Mouse (Mus musculus) G1E (cell line): ENCODE data around the gene Helz. TPM values are rescaled to one million over a fixed set of nuclear protein-coding genes. Genes with fewer than 3 reads are reported as not detected.

ENCODE experiments used
- ATAC-seq: 2 replicates; pipeline ENCODE4 v1.8.0; 2016; ENCODE audit warnings: mild to moderate bottlenecking; ENCODE audit not compliant: insufficient number of reproducible peaks, poor library complexity, low FRiP score, severe bottlenecking; ENCODE audit errors: extremely low read depth
- DNase-seq: peaks from one replicate; pipeline ENCODE4 v3.0.0; 2012; ENCODE audit warnings: low spot score
- H3K27me3 ChIP-seq: 2 replicates; pipeline ENCODE4 v1.6.1; 2012; ENCODE audit warnings: mild to moderate bottlenecking, low read length, inconsistent platforms; ENCODE audit not compliant: insufficient read depth
- H3K36me3 ChIP-seq: replicated peaks from 2 replicates; pipeline ENCODE3; 2012; ENCODE audit warnings: mild to moderate bottlenecking, inconsistent platforms
- H3K4me1 ChIP-seq: 2 replicates; pipeline ENCODE4 v1.6.1; 2012; ENCODE audit warnings: low read depth, low read length, inconsistent platforms, mixed read lengths; ENCODE audit not compliant: insufficient read depth
- H3K4me3 ChIP-seq: 2 replicates; pipeline ENCODE4 v1.5.1; 2012; ENCODE audit warnings: low read depth, mild to moderate bottlenecking, inconsistent platforms, low read length, moderate library complexity, mixed read lengths
- H3K9me3 ChIP-seq: replicated peaks from 2 replicates; pipeline ENCODE4 v1.6.1; 2012; ENCODE audit warnings: inconsistent platforms
- CTCF ChIP-seq: IDR thresholded peaks from 2 replicates; pipeline ENCODE4 v1.5.1; 2012; ENCODE audit warnings: low read depth, low read length, inconsistent platforms, mixed read lengths
- GATA1 ChIP-seq: IDR thresholded peaks from 2 replicates; pipeline ENCODE4 v1.6.1; 2012; ENCODE audit warnings: borderline replicate concordance, low read length, inconsistent platforms, mixed read lengths
- GATA2 ChIP-seq: IDR thresholded peaks from 2 replicates; pipeline ENCODE4 v1.6.1; 2012; ENCODE audit warnings: low read depth, low read length, inconsistent platforms, borderline replicate concordance
- POLR2AphosphoS5 ChIP-seq: IDR thresholded peaks from 2 replicates; pipeline ENCODE4 v1.6.1; 2012; ENCODE audit warnings: low read depth, low read length, inconsistent platforms; ENCODE audit not compliant: insufficient replicate concordance
- TAL1 ChIP-seq: conservative IDR thresholded peaks from 2 replicates; pipeline ENCODE4 v1.6.1; 2012; ENCODE audit warnings: low read depth, low read length, inconsistent platforms, mixed read lengths
- polyA plus RNA-seq: library from polyadenylated mRNA; stranded (reverse); fragments of >175 nt; gene quantifications from 2 replicates; pipeline ENCODE4 v1.2.3, GENCODE M21; 2012
- total RNA-seq, 2 experiments: library from RNA; stranded (forward) in 1 of 2; stranded (reverse) in 1 of 2; fragments of 200-1000 nt in 1 of 2; fragments of >200 nt in 1 of 2; fragmentation: Nextera tagmentation in 1 of 2; gene quantifications; 2 replicates each; pipeline ENCODE4 v1.2.3; 2014 to 2017

The Helz gene
- total and polyA plus RNA-seq, 3 experiments = 23.8 to 97.3 (median 63.5) TPM

- H3K27me3 ChIP-seq = no peaks in the 10 kb centered on the region
- no peak for DNase-seq
- TF ChIP-seq GATA1 (no peak), GATA2 (no peak), TAL1 (no peak), POLR2AphosphoS5 (no peak), CTCF (no peak)
These were observed 49.7 kb downstream of the Helz start for GRCm38 (mm10) chr11:107597381-107597780.

GRCm38 (mm10) chr11:107605694-107606093 is 58.0 kb downstream of the Helz start:
- ATAC-seq (no peak), DNase-seq (no peak)
- Histone ChIP-seq H3K4me1 (no peaks in the 10 kb centered on the region; the same call in 1 of the 2 replicates), H3K36me3 (peaks cover 88% of the 10 kb centered on the region), H3K9me3 (no peaks in the 10 kb centered on the region), H3K27me3 (no peaks in the 10 kb centered on the region), H3K4me3 (no peak overlapping the region)
- TF ChIP-seq GATA2 = no peak

More at GRCm38 (mm10) chr11:107597381-107597780, 49.7 kb downstream of the Helz start:
- no peaks in the 10 kb centered on the region for H3K4me1 ChIP-seq
- no peak overlapping the region for H3K4me3 ChIP-seq
- H3K9me3 ChIP-seq = no peaks in the 10 kb centered on the region
- no peak for ATAC-seq
- H3K36me3 ChIP-seq = peaks cover 82% of the 10 kb centered on the region

- Histone ChIP-seq H3K4me1 (no peaks in the 10 kb centered on the region), H3K36me3 (peaks cover 82% of the 10 kb centered on the region), H3K4me3 (no peak overlapping the region), H3K9me3 (no peaks in the 10 kb centered on the region), H3K27me3 (no peaks in the 10 kb centered on the region)
- ATAC-seq = no peak
- DNase-seq = no peak
- TF ChIP-seq GATA2 (no peak), TAL1 (no peak), CTCF (no peak), GATA1 (no peak), POLR2AphosphoS5 (no peak)
These were observed 66.2 kb downstream of the Helz start for GRCm38 (mm10) chr11:107613906-107614305.

DNA sequence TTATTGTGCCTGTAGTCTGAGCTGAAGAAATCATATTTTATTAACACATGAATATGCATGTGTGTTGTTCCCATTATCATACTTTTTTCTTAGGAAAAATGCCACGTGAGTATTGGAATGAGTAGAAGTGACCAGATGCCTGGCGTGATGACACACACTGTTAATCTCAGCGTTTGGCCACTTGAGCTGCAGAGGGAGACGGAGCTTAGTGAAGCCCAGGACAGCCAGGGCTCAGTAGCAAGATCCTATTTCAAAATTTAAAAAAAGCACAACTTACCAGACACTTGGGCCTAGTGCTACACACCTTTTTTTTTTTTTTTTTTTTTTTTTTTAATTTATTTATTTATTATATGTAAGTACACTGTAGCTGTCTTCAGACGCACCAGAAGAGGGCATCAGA is 68.0 kb downstream of the Helz start:
- Histone ChIP-seq H3K36me3 (peaks cover 88% of the 10 kb centered on the region), H3K9me3 (no peaks in the 10 kb centered on the region), H3K4me3 (no peak overlapping the region), H3K27me3 (no peaks in the 10 kb centered on the region), H3K4me1 (no peaks in the 10 kb centered on the region)
- DNase-seq (no peak), ATAC-seq (no peak)
- TF ChIP-seq CTCF (no peak), GATA1 (no peak), POLR2AphosphoS5 (no peak), TAL1 (no peak), GATA2 (no peak)

DNA sequence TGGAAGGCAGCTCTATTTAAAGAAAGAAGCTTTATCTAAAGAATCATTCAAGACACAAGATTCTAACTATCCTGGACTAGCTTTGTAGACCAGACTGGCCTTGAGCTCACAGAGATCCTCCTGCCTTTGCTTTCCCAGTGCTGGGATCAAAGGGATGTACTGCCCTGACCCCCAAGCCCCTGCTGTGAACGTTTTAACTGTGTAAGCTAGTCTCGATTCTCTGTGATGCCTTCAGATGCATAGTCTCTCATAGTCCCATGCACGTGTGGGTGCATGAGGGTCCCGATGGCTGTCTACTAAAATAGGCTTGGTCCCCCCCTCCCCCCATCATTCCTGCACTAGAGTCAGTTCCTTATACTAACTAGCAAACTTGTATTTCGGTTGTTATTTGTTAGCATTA is 70.2 kb downstream of the Helz start:
- DNase-seq = no peak
- H3K36me3 ChIP-seq = peaks cover 83% of the 10 kb centered on the region

GRCm38 (mm10) chr11:107624661-107625060 is 76.9 kb downstream of the Helz start:
- Histone ChIP-seq H3K27me3 (no peaks in the 10 kb centered on the region), H3K4me1 (peaks cover 3% of the 10 kb centered on the region; the same call in 1 of the 2 replicates), H3K9me3 (no peaks in the 10 kb centered on the region), H3K36me3 (peaks cover 73% of the 10 kb centered on the region), H3K4me3 (no peak overlapping the region)
- ATAC-seq (no peak), DNase-seq (no peak)
- TF ChIP-seq GATA1 = no peak
- TF ChIP-seq CTCF = no peak
- TF ChIP-seq POLR2AphosphoS5 = no peak
- TF ChIP-seq GATA2 = no peak
- no peak for TF ChIP-seq TAL1

More for the DNA sequence above, 70.2 kb downstream of the Helz start:
- Histone ChIP-seq H3K9me3 (no peaks in the 10 kb centered on the region), H3K4me1 (no peaks in the 10 kb centered on the region), H3K27me3 (no peaks in the 10 kb centered on the region), H3K4me3 (no peak overlapping the region)
- ATAC-seq = no peak
- TF ChIP-seq GATA1 = no peak
- TF ChIP-seq TAL1 = no peak
- no peak for TF ChIP-seq GATA2

DNA sequence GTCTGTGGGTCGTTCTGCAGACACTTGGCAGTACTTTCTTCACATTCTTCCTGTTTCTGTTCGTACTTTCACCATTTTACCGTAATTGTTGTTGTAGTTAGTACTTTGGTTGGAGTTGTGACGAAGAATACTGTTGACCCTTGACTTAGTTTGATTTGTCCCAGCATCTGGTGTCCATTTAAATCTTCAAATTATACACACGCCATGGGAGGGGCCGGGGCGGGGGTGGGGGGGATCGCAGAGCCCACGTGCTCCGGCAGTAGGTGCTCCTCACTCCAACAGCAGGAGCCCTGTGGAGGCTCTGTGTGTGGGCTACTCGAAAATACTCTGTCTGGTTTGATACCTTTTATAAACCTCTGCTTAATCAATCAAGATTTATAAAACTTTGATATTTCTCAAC is 78.0 kb downstream of the Helz start:
- Histone ChIP-seq H3K4me1 (peaks cover 4% of the 10 kb centered on the region; the same call in 1 of the 2 replicates), H3K4me3 (no peak overlapping the region), H3K36me3 (peaks cover 69% of the 10 kb centered on the region), H3K9me3 (no peaks in the 10 kb centered on the region), H3K27me3 (no peaks in the 10 kb centered on the region)
- no peak for TF ChIP-seq GATA1
- TF ChIP-seq CTCF = no peak
- TF ChIP-seq GATA2 = no peak
- no peak for TF ChIP-seq TAL1
- no peak for TF ChIP-seq POLR2AphosphoS5
- no peak for ATAC-seq
- no peak for DNase-seq
